Mouse (Mus musculus): ENCODE data around the gene Ezr. TPM values are rescaled to one million over a fixed set of nuclear protein-coding genes. Genes with fewer than 3 reads are reported as not detected.

The Ezr gene
- total and polyA plus RNA-seq, 3 experiments = 56.8 to 315 (median 99.9) TPM

DNA sequence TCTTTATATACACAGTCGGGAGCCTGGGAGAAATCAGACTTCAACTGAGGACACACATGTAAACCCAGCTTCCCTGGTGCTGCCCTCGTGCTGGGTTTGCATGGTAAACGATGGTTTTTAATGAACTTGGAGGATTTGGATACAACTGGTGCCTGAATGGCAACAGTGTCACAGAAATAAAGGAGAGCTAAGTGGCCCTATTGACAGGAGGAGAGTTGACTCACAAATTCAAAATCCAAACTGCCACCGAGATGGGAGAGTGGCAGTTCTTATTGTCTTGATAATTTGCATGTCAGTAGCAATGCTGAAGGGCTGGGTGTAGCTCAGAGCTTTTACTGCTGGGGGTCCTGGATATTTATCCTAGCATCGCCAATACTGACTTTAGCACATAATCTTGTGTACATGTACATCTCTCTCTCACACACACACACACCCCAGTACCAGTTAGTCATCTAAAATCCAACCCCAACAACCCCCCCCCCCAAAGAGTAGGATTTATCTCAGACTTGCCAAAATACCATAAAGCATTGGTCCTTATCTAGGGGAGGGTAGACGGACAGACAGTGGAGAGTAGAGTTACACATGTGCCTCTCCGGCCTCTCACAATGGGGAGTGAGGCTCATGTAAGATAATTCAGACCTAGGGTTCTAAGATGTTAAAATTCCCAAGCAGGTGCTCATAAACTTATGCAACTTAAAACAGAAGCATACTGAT is 18.9 kb downstream of the Ezr start:
- DNase-seq (ENCODE audit: low spot score) = no peak
- no peaks in the 10 kb centered on the region for H3K27me3 ChIP-seq (ENCODE audit: insufficient read depth, low read length)
- no peak overlapping the region for H3K4me3 ChIP-seq (ENCODE audit: low read depth, low read length)
- peaks cover 48% of the 10 kb centered on the region for H3K4me1 ChIP-seq (ENCODE audit: insufficient read depth, low read depth, low read length)
- peaks cover 79% of the 10 kb centered on the region for H3K36me3 ChIP-seq (replicated peaks)
- no peaks in the 10 kb centered on the region for H3K9me3 ChIP-seq (replicated peaks)
- no peak for ATAC-seq (ENCODE audit: extremely low read depth, insufficient number of reproducible peaks, low FRiP score, poor library complexity, severe bottlenecking)
- TF ChIP-seq TAL1 (conservative IDR thresholded peaks at IDR 0.05; ENCODE audit: low read depth, low read length) (no peak), CTCF (IDR thresholded peaks at IDR 0.05; ENCODE audit: low read depth, low read length) (no peak), POLR2AphosphoS5 (IDR thresholded peaks at IDR 0.05; ENCODE audit: insufficient replicate concordance, low read depth, low read length) (no peak), GATA1 (IDR thresholded peaks at IDR 0.05; ENCODE audit: borderline replicate concordance, low read length) (no peak), GATA2 (IDR thresholded peaks at IDR 0.05; ENCODE audit: borderline replicate concordance, low read depth, low read length) (no peak)

DNA sequence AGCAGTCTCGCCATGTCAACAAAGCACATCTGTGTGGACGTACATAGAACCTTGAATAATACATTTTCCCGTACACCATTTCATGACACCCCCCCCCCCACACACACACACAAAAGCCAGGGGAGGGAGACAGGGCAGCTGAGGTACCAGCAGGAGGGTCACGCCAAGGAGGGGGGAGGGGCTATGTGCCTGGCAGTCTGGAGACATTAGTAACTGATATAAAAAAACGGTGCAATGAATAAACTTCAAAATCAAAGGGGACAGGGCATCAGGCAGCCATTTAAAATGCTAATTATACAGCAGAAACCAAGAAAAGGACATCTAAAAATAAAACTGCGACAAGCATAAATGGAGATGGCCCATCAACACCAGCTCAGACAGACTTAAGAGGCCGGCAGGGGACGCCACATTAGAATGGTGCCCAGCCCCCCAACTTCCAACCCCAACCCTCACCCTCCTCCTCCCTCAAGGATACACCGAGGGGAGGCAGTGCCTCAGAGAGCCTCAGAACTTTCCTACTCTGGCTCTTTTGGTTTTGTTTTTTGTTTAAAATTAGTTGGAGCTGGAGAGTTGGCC is 22.8 kb downstream of the Ezr start:
- TF ChIP-seq GATA2 (IDR thresholded peaks at IDR 0.05; ENCODE audit: borderline replicate concordance, low read depth, low read length) = no peak
- TF ChIP-seq GATA1 (IDR thresholded peaks at IDR 0.05; ENCODE audit: borderline replicate concordance, low read length) = no peak
- Histone ChIP-seq H3K9me3 (replicated peaks) (no peaks in the 10 kb centered on the region), H3K4me1 (ENCODE audit: insufficient read depth, low read depth, low read length) (peaks cover 13% of the 10 kb centered on the region), H3K4me3 (ENCODE audit: low read depth, low read length) (no peak overlapping the region), H3K27me3 (ENCODE audit: insufficient read depth, low read length) (no peaks in the 10 kb centered on the region), H3K36me3 (replicated peaks) (peaks cover 79% of the 10 kb centered on the region)
- ATAC-seq (ENCODE audit: extremely low read depth, insufficient number of reproducible peaks, low FRiP score, poor library complexity, severe bottlenecking) = no peak
- DNase-seq (ENCODE audit: low spot score) = no peak

DNA sequence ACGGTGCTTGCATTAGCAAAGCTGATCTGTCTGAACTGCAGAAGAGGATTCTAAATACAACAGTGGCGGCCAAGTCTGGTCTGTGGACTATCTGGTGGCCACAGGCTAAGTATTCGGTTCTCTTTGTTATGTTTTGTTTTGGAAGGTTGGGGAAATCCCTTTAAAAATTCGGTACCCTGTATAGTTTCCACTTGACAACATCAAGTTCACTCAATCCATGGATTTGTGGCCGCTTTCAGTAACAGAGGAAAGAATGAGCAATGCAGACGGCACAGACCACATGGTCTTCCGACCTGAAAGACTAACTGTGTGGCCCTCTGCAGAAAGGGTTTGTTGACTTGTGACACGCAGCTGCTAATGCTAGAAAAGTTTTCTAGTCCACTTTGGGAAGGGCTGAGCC is 23.7 kb downstream of the Ezr start:
- H3K4me3 ChIP-seq (ENCODE audit: low read depth, low read length) = no peak overlapping the region
- H3K4me1 ChIP-seq (ENCODE audit: insufficient read depth, low read depth, low read length) = peaks cover 6% of the 10 kb centered on the region
- no peaks in the 10 kb centered on the region for H3K27me3 ChIP-seq (ENCODE audit: insufficient read depth, low read length)
- no peak for TF ChIP-seq TAL1 (conservative IDR thresholded peaks at IDR 0.05; ENCODE audit: low read depth, low read length)
- no peak for TF ChIP-seq GATA1 (IDR thresholded peaks at IDR 0.05; ENCODE audit: borderline replicate concordance, low read length)
- no peak for TF ChIP-seq CTCF (IDR thresholded peaks at IDR 0.05; ENCODE audit: low read depth, low read length)
- no peak for TF ChIP-seq POLR2AphosphoS5 (IDR thresholded peaks at IDR 0.05; ENCODE audit: insufficient replicate concordance, low read depth, low read length)
- no peak for TF ChIP-seq GATA2 (IDR thresholded peaks at IDR 0.05; ENCODE audit: borderline replicate concordance, low read depth, low read length)
- H3K9me3 ChIP-seq (replicated peaks) = no peaks in the 10 kb centered on the region
- ATAC-seq (ENCODE audit: extremely low read depth, insufficient number of reproducible peaks, low FRiP score, poor library complexity, severe bottlenecking) = no peak
- H3K36me3 ChIP-seq (replicated peaks) = peaks cover 83% of the 10 kb centered on the region
- no peak for DNase-seq (ENCODE audit: low spot score)

DNA sequence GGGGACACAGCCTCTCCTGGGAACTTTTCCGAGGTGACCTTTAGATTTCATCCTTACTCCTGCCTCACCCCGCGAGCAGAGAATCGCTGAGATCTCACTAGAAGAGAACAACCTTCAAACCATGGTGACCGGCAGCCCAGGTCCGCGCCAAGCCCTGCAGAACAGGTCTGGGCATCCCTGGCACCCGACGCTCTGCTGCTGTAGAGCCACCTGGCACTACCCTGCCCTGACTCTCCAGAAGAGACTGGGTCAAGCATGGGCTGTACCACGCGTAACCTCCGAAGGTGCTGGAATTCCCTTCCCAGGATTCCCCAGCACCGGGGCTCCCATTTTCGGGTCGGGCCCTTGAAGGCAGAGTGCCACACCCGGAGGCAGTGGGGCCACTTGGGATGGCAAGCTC is 24.7 kb downstream of the Ezr start:
- Histone ChIP-seq H3K4me1 (ENCODE audit: insufficient read depth, low read depth, low read length) (peaks cover 2% of the 10 kb centered on the region; the same call in 1 of the 2 replicates), H3K4me3 (ENCODE audit: low read depth, low read length) (no peak overlapping the region), H3K9me3 (replicated peaks) (no peaks in the 10 kb centered on the region), H3K36me3 (replicated peaks) (peaks cover 88% of the 10 kb centered on the region), H3K27me3 (ENCODE audit: insufficient read depth, low read length) (no peaks in the 10 kb centered on the region)
- no peak for TF ChIP-seq TAL1 (conservative IDR thresholded peaks at IDR 0.05; ENCODE audit: low read depth, low read length)
- TF ChIP-seq POLR2AphosphoS5 (IDR thresholded peaks at IDR 0.05; ENCODE audit: insufficient replicate concordance, low read depth, low read length) = no peak
- TF ChIP-seq CTCF (IDR thresholded peaks at IDR 0.05; ENCODE audit: low read depth, low read length) = no peak
- no peak for TF ChIP-seq GATA1 (IDR thresholded peaks at IDR 0.05; ENCODE audit: borderline replicate concordance, low read length)
- no peak for TF ChIP-seq GATA2 (IDR thresholded peaks at IDR 0.05; ENCODE audit: borderline replicate concordance, low read depth, low read length)
- no peak for ATAC-seq (ENCODE audit: extremely low read depth, insufficient number of reproducible peaks, low FRiP score, poor library complexity, severe bottlenecking)
- DNase-seq (ENCODE audit: low spot score) = no peak

DNA sequence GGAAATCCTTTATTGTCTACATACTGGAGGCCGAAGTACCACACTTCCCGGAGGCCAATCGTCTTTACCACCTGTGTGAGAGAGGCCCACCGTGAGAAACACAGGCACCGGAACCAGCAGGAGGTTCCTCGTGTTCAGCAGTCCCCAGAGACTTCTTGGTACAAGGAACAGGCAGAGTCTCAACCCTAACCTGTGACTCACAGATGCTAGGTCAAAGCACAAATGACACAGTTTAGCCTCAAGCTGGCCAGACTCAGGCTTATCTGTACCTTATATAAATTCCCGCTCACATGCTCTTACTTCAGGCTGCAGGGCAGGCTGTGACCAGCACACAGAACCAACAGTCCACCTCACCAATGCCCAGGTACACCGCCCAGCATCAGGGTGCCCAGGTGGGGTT is 26.7 kb downstream of the Ezr start:
- no peak for DNase-seq (ENCODE audit: low spot score)
- Histone ChIP-seq H3K27me3 (ENCODE audit: insufficient read depth, low read length) (no peaks in the 10 kb centered on the region), H3K4me3 (ENCODE audit: low read depth, low read length) (no peak overlapping the region), H3K36me3 (replicated peaks) (peaks cover 95% of the 10 kb centered on the region), H3K9me3 (replicated peaks) (no peaks in the 10 kb centered on the region), H3K4me1 (ENCODE audit: insufficient read depth, low read depth, low read length) (no peaks in the 10 kb centered on the region; the same call in 1 of the 2 replicates)
- no peak for ATAC-seq (ENCODE audit: extremely low read depth, insufficient number of reproducible peaks, low FRiP score, poor library complexity, severe bottlenecking)
- TF ChIP-seq GATA2 (IDR thresholded peaks at IDR 0.05; ENCODE audit: borderline replicate concordance, low read depth, low read length) (no peak), GATA1 (IDR thresholded peaks at IDR 0.05; ENCODE audit: borderline replicate concordance, low read length) (no peak), POLR2AphosphoS5 (IDR thresholded peaks at IDR 0.05; ENCODE audit: insufficient replicate concordance, low read depth, low read length) (no peak), TAL1 (conservative IDR thresholded peaks at IDR 0.05; ENCODE audit: low read depth, low read length) (no peak)

DNA sequence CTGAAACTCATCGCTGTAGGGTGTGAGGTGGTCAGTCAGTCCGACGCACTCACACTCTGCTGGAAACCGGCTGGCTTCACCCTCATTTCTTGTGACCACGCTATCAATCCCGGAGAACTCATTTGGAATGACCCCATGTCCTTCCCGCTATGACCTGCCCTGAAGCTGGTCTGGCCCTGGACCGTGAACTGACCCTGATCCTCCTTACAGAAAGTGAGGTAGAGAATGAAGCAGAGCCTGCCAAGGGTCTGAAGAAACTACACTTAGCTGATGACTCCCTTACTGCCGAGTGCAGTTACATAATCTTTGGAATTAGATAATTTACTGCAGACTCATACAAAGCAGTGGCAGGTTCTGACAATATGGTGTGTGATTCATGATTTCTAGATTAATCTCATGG is 27.4 kb downstream of the Ezr start:
- H3K9me3 ChIP-seq (replicated peaks) = no peaks in the 10 kb centered on the region
- no peak for DNase-seq (ENCODE audit: low spot score)
- ATAC-seq (ENCODE audit: extremely low read depth, insufficient number of reproducible peaks, low FRiP score, poor library complexity, severe bottlenecking) = no peak
- peaks cover 98% of the 10 kb centered on the region for H3K36me3 ChIP-seq (replicated peaks)
- no peaks in the 10 kb centered on the region for H3K27me3 ChIP-seq (ENCODE audit: insufficient read depth, low read length)
- TF ChIP-seq CTCF (IDR thresholded peaks at IDR 0.05; ENCODE audit: low read depth, low read length) (no peak), POLR2AphosphoS5 (IDR thresholded peaks at IDR 0.05; ENCODE audit: insufficient replicate concordance, low read depth, low read length) (no peak), GATA2 (IDR thresholded peaks at IDR 0.05; ENCODE audit: borderline replicate concordance, low read depth, low read length) (no peak), GATA1 (IDR thresholded peaks at IDR 0.05; ENCODE audit: borderline replicate concordance, low read length) (no peak), TAL1 (conservative IDR thresholded peaks at IDR 0.05; ENCODE audit: low read depth, low read length) (no peak)
- no peaks in the 10 kb centered on the region; the same call in 1 of the 2 replicates for H3K4me1 ChIP-seq (ENCODE audit: insufficient read depth, low read depth, low read length)
- no peak overlapping the region for H3K4me3 ChIP-seq (ENCODE audit: low read depth, low read length)
